Mouse (Mus musculus) stomach, postnatal 0 days (tissue): ENCODE data around the gene Rsc1a1. TPM values are rescaled to one million over a fixed set of nuclear protein-coding genes. Genes with fewer than 3 reads are reported as not detected.

ENCODE experiments used
- ATAC-seq: fragments of 200-750 bp; cut with Nextera tagmentation; 2 replicates; pipeline ENCODE4 v1.8.0; 2017; ENCODE audit not compliant: low FRiP score, low TSS enrichment
- DNase-seq: peaks from one replicate; pipeline ENCODE4 v3.0.0-alpha.2; 2016; ENCODE audit warnings: low spot score
- H3K27ac ChIP-seq: fragments of 300-500 bp; sonication (generic); replicated peaks from 2 replicates; pipeline ENCODE4 v1.5.1; 2014; ENCODE audit warnings: mild to moderate bottlenecking, control low read depth
- H3K27me3 ChIP-seq: fragments of 300-500 bp; sonication (generic); 2 replicates; pipeline ENCODE4 v1.6.1; 2014; ENCODE audit warnings: low read length; ENCODE audit not compliant: control insufficient read depth, insufficient read depth
- H3K36me3 ChIP-seq: fragments of 300-500 bp; sonication (generic); 2 replicates; pipeline ENCODE4 v1.6.1; 2014; ENCODE audit warnings: low read length, mixed read lengths; ENCODE audit not compliant: control insufficient read depth, insufficient read depth
- H3K4me1 ChIP-seq: fragments of 300-500 bp; sonication (generic); replicated peaks from 2 replicates; pipeline ENCODE4 v1.6.1; 2014; ENCODE audit warnings: antibody characterized with exemption; ENCODE audit not compliant: control insufficient read depth, insufficient read depth
- H3K4me2 ChIP-seq: fragments of 300-500 bp; sonication (generic); replicated peaks from 2 replicates; pipeline ENCODE4 v1.6.1; 2014; ENCODE audit warnings: low read depth, mild to moderate bottlenecking, control low read depth, moderate library complexity
- H3K4me3 ChIP-seq: fragments of 300-500 bp; sonication (generic); 2 replicates; pipeline ENCODE4 v1.5.1; 2014; ENCODE audit warnings: low read depth, low read length, control low read depth
- H3K9ac ChIP-seq: fragments of 300-500 bp; sonication (generic); 2 replicates; pipeline ENCODE4 v1.6.1; 2014; ENCODE audit warnings: mild to moderate bottlenecking, low read length, control low read depth, mixed read lengths
- H3K9me3 ChIP-seq: fragments of 300-500 bp; sonication (generic); 2 replicates; pipeline ENCODE4 v1.6.1; 2016; ENCODE audit warnings: low read length; ENCODE audit not compliant: control insufficient read depth
- CTCF ChIP-seq: IDR thresholded peaks from 2 replicates; pipeline ENCODE4 v1.5.1; 2016; ENCODE audit warnings: antibody characterized with exemption, low read depth, mild to moderate bottlenecking, moderate library complexity
- EP300 ChIP-seq: optimal IDR thresholded peaks from 2 replicates; pipeline ENCODE3; 2016; ENCODE audit warnings: antibody characterized with exemption
- whole genome bisulfite sequencing: fragments of 180-500 bp; shearing (Covaris S2); extraction: QIAGEN DNeasy Blood & Tissue Kit; methylation state at CpG from one replicate; pipeline ENCODE4 v1.1.7; 2014; 5-methylcytosine and 5-hydroxymethylcytosine counted together
- polyA plus RNA-seq: library from polyadenylated mRNA; unstranded; fragments of >200 nt; fragmentation: Nextera tagmentation; extraction: Ambion mirVana; gene quantifications from 2 replicates; pipeline ENCODE4 v1.2.1, GENCODE M21; 2015

The Rsc1a1 gene
- polyA plus RNA-seq, 1 experiment from 2014 or later: not detected

GRCm38 (mm10) chr4:141711250-141711649 is 25.9 kb upstream of the Rsc1a1 start:
- H3K9ac ChIP-seq: no peak overlapping the region
- ATAC-seq (no peak), DNase-seq (no peak)
- H3K36me3 ChIP-seq: peaks cover 38% of the 10 kb centered on the region
- no peaks in the 10 kb centered on the region for H3K9me3 ChIP-seq
- H3K4me2 ChIP-seq: no peak overlapping the region
- H3K4me3 ChIP-seq: no peak overlapping the region
- 94% methylated on average over 1 of the region's 1 CpGs for WGBS
- H3K27me3 ChIP-seq: no peaks in the 10 kb centered on the region
- H3K4me1 ChIP-seq: peaks cover 3% of the 10 kb centered on the region; the same call in 1 of the 2 replicates
- no peak for TF ChIP-seq CTCF
- no peak for TF ChIP-seq EP300
- no peak overlapping the region for H3K27ac ChIP-seq

DNA sequence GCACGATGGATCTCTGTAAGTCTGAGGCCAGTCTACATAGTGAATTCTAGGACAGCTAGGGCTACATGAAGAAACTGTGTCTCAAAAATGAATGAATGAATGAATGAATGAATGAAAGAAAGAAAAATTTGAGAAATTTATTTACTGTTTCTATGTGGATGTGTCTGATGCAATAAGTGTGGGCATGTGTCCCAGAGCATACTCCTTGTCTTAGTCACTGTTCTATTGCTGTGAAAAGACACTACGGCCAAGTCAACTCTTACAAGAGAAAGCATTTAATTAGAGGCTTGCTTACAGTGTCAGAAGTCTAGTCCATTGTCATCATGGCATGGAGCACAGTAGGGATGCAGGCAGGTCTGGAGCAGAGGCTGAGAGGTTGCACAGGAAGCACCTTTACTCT is 23.6 kb upstream of the Rsc1a1 start:
- H3K36me3 ChIP-seq: peaks cover 46% of the 10 kb centered on the region
- no peaks in the 10 kb centered on the region for H3K4me1 ChIP-seq
- H3K4me3 ChIP-seq: no peak overlapping the region
- no peak overlapping the region for H3K4me2 ChIP-seq
- no peak for TF ChIP-seq EP300
- 77% methylated on average over 2 of the region's 2 CpGs for WGBS
- H3K9ac ChIP-seq: no peak overlapping the region
- H3K9me3 ChIP-seq: no peaks in the 10 kb centered on the region
- no peak overlapping the region for H3K27ac ChIP-seq
- no peak for ATAC-seq
- no peaks in the 10 kb centered on the region for H3K27me3 ChIP-seq
- no peak for DNase-seq

DNA sequence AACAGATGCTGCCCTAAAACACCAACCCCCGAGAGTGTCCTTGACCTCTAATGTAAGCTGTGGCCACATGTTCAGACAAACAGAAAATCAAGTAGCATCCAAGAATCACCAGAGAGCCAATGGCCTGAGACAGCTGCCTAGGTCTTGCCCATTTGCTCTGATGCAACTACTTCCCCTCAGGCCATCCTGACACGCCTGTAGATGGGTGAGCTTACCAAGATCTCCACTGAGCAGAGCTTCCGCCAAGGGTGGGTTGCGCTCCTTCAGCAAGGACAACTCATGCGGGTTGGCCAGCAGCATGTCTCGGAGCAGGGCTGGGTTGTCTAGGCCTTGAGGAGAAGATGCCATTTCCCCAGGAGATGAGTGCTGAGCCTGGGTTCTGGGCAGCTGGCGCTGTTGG is 22.6 kb upstream of the Rsc1a1 start:
- no peak overlapping the region for H3K9ac ChIP-seq
- 84% methylated on average over 7 of the region's 7 CpGs for WGBS
- no peak overlapping the region for H3K4me2 ChIP-seq
- no peak overlapping the region for H3K27ac ChIP-seq
- TF ChIP-seq CTCF (no peak), EP300 (no peak)
- no peak overlapping the region for H3K4me3 ChIP-seq
- ATAC-seq (no peak), DNase-seq (no peak)
- H3K9me3 ChIP-seq: no peaks in the 10 kb centered on the region
- H3K27me3 ChIP-seq: no peaks in the 10 kb centered on the region
- peaks cover 45% of the 10 kb centered on the region for H3K36me3 ChIP-seq
- no peaks in the 10 kb centered on the region for H3K4me1 ChIP-seq

DNA sequence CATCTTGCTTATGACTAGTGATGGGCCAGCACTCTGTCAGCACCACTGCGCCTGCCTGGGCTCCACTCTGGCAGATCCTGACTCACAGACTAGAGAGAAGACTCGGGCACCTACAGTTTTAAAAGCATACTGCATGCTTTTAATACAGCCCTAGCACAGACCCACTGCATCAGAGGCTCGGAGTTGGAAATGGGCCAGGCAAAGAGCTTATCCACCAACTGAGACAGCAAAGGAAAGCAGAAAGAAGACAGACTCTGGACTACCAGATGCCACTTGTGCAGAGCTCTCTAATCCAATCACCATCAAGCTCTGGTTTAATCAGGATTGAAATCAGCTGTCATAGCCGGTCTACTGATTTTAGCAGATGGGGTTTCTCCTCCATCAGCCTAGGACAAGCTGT is 19.9 kb upstream of the Rsc1a1 start:
- H3K4me2 ChIP-seq: no peak overlapping the region
- H3K4me3 ChIP-seq: no peak overlapping the region
- H3K36me3 ChIP-seq: peaks cover 39% of the 10 kb centered on the region
- DNase-seq (no peak), ATAC-seq (no peak)
- TF ChIP-seq CTCF: no peak
- TF ChIP-seq EP300: no peak
- H3K27ac ChIP-seq: no peak overlapping the region
- 67% methylated on average over 4 of the region's 4 CpGs for WGBS
- H3K4me1 ChIP-seq: no peaks in the 10 kb centered on the region
- no peaks in the 10 kb centered on the region for H3K27me3 ChIP-seq
- H3K9ac ChIP-seq: no peak overlapping the region
- no peaks in the 10 kb centered on the region for H3K9me3 ChIP-seq

GRCm38 (mm10) chr4:141704625-141705024 is 19.2 kb upstream of the Rsc1a1 start:
- no peak for ATAC-seq
- TF ChIP-seq EP300 (no peak), CTCF (no peak)
- 87% methylated on average over 2 of the region's 2 CpGs for WGBS
- Histone ChIP-seq H3K36me3 (peaks cover 43% of the 10 kb centered on the region), H3K27ac (no peak overlapping the region), H3K9ac (no peak overlapping the region), H3K27me3 (no peaks in the 10 kb centered on the region), H3K4me3 (no peak overlapping the region), H3K4me2 (no peak overlapping the region), H3K4me1 (no peaks in the 10 kb centered on the region), H3K9me3 (no peaks in the 10 kb centered on the region)
- no peak for DNase-seq

GRCm38 (mm10) chr4:141694719-141695118 is 9.3 kb upstream of the Rsc1a1 start:
- WGBS: 85% methylated on average over 8 of the region's 8 CpGs
- peak; percentile 57; the same call in 1 of the 2 replicates for ATAC-seq

More at GRCm38 (mm10) chr4:141694719-141695118, 9.3 kb upstream of the Rsc1a1 start:
- Histone ChIP-seq H3K4me2 (no peak overlapping the region), H3K9me3 (no peaks in the 10 kb centered on the region), H3K9ac (no peak overlapping the region), H3K36me3 (peaks cover 40% of the 10 kb centered on the region), H3K27me3 (no peaks in the 10 kb centered on the region), H3K4me3 (no peak overlapping the region), H3K4me1 (no peaks in the 10 kb centered on the region), H3K27ac (no peak overlapping the region)
- no peak for TF ChIP-seq EP300
- no peak for TF ChIP-seq CTCF
- no peak for DNase-seq
